Mouse (Mus musculus): ENCODE results near the gene Lcn12. TPM values are rescaled to one million over a fixed set of nuclear protein-coding genes. Genes with fewer than 3 reads are reported as not detected.

Lcn12 gene
- polyA plus RNA-seq (2012; rRNA removed), result not detected in 2 replicates

DNA sequence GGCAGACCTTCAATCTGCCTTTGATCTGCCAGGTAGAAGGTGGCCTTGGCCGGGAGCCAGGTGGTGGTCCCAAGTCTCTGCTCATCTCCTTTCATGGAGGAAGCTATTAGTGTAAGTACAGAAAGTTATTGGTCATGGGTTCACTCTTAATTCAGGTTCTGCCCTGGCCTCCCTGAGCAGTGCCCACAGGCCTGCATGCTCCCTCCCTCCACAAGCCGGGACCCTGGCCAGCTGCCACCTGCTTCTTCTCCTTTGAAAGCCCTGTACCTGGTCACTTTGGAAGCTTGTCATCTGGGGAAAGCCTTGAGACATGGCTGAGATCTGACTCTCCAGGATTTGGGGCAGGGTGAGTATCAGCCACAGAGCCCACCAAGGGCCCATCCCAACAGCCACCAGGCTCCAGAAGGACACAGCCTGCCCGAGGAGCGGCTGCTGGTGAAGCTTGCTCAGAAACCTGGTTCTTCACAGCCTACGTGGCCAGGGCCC is at the start of gene Lcn12:
TSS of gene Lcn12 (minus strand) at position 436 of the 486 bp plus-strand sequence.

GRCm38 (mm10) chr2:25501593-25502486 is 8.1 kb upstream of the Lcn12 start, which contains the start of gene C8g:
TSS of gene C8g (minus strand) at chr2:25501719.

GRCm38 (mm10) chr2:25500576-25501405 is 7.1 kb upstream of the Lcn12 start, which contains the start of gene Fbxw5:
TSS of gene Fbxw5 (plus strand) at chr2:25500750.

GRCm38 (mm10) chr2:25469969-25470368 is 23.7 kb downstream of the Lcn12 start, which contains the start of gene Ptgds:
TSS of gene Ptgds (minus strand) at chr2:25470046.

DNA sequence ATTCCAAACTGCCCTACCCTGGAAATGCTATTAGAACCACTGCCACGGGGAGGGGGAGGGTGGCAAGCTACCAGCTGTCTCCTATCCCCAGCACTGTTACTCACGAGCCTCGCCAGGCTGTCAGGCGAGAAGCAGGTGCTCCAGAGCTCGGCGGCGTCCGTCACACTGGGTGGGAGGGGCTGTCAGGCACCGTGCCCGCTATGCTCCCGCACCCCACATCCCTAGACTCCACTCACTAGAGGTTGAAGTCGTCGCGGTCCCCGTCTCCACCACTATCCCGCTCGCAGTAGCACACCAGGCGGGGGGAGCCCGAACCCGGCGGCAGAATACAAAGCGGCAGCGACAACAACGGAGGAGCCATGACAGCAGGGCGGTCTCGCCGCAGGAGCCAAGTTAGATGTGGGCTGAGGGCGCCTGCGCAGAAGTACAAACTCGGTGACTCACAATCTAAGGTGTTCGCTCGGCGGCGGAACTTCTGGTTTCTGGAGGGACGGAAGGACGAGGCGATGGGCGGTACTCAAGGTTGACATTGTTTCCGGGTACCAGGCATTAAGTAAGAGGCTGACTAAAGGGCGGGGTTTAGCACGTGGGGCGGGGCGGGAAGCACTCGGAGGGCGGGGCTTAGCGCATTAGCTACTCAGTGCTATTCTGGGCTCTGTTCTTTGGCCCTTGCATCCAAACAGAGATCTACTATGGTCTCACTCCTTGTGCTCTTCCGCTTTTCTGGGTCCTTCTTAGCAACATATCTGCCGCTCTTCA is 33.0 kb downstream of the Lcn12 start, which contains the start of gene Paxx:
TSS of gene Paxx (minus strand) at position 544 of the 759 bp plus-strand sequence.

DNA sequence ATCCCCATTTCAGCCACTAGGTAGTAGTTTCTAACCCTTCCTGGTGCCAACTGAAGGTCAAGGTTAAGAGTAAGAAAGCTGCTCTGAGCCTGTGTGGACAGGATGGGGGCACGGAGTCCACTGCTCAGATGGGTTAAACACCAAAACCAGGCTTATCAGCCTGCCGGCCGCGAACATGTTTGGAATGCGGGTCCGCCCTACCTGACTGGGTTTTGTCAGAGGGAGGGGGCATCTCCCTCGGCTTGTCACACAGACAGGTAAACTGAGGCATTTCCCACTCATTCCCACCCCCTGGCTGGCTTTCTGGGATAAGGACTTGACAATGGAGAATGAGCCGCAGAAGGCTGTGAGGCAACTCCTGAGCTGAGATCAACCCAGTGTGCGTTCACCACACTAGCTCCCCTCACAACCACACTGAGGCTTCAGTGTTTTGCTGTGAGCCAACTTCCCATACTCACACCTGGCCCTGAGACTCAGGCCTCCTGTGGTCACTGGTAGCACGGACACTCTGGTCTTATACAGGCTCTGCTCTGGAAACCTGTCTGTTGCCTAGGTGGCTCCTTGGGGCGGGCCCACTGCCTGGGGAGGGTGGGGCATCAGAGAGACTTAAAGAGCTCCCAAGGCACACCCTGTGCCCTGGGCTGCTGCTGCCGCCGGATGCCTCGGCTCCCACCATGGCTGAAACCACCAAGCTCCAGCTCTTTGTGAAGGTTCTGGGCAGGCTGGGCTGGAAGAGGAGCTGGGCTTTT is 37.3 kb downstream of the Lcn12 start, which contains the start of gene Clic3:
TSS of gene Clic3 (plus strand) at position 634 of the 749 bp plus-strand sequence.

Other genes with a start within 250 kb of the Lcn12 start
- 31.6 and 35.4 TPM in 2 replicates for gene AL732309.1, start 247.0 kb downstream of the Lcn12 start, polyA plus RNA-seq (2012; rRNA removed)
- 85.0 and 109 TPM in 2 replicates for gene Tmem203, start 238.5 kb downstream of the Lcn12 start, polyA plus RNA-seq (2012; rRNA removed)
- gene Tprn, start 231.3 kb downstream of the Lcn12 start, polyA plus RNA-seq (2012; rRNA removed), result 30.9 and 32.4 TPM in 2 replicates
- 85.4 and 91.9 TPM in 2 replicates for gene Ssna1, start 221.5 kb downstream of the Lcn12 start, polyA plus RNA-seq (2012; rRNA removed)
- gene Anapc2, start 221.4 kb downstream of the Lcn12 start, polyA plus RNA-seq (2012; rRNA removed), result 112 and 124 TPM in 2 replicates
- 0.51 and 0.55 TPM in 2 replicates for gene Tmem210, start 205.8 kb downstream of the Lcn12 start, polyA plus RNA-seq (2012; rRNA removed)
- 37.9 and 39.1 TPM in 2 replicates for gene Lrrc26, start 204.0 kb downstream of the Lcn12 start, polyA plus RNA-seq (2012; rRNA removed)
- 1.1 and 1.7 TPM in 2 replicates for gene Grin1, start 174.7 kb downstream of the Lcn12 start, polyA plus RNA-seq (2012; rRNA removed)
- gene Man1b1, start 161.6 kb downstream of the Lcn12 start, polyA plus RNA-seq (2012; rRNA removed), result 9.7 and 12.0 TPM in 2 replicates
- 50.5 and 59.0 TPM in 2 replicates for gene Dpp7, start 137.6 kb downstream of the Lcn12 start, polyA plus RNA-seq (2012; rRNA removed)
- gene Uap1l1, start 128.2 kb downstream of the Lcn12 start, polyA plus RNA-seq (2012; rRNA removed), result 59.3 and 63.2 TPM in 2 replicates
- 16.5 and 18.1 TPM in 2 replicates for gene Sapcd2, start 121.6 kb downstream of the Lcn12 start, polyA plus RNA-seq (2012; rRNA removed)
- gene Entpd2, start 98.0 kb downstream of the Lcn12 start, polyA plus RNA-seq (2012; rRNA removed), result 33.0 and 33.1 TPM in 2 replicates
- gene Npdc1, start 94.6 kb downstream of the Lcn12 start, polyA plus RNA-seq (2012; rRNA removed), result 300 and 413 TPM in 2 replicates
- 0.38 and 0.46 TPM in 2 replicates for gene Fut7, start 70.6 kb downstream of the Lcn12 start, polyA plus RNA-seq (2012; rRNA removed)
- 54.2 and 56.6 TPM in 2 replicates for gene Abca2, start 65.2 kb downstream of the Lcn12 start, polyA plus RNA-seq (2012; rRNA removed)
- 36.3 and 57.3 TPM in 2 replicates for gene Clic3, start 37.1 kb downstream of the Lcn12 start, polyA plus RNA-seq (2012; rRNA removed)
- gene Paxx, start 32.8 kb downstream of the Lcn12 start, polyA plus RNA-seq (2012; rRNA removed), result 87.0 and 99.6 TPM in 2 replicates
- gene Ptgds, start 23.9 kb downstream of the Lcn12 start, polyA plus RNA-seq (2012; rRNA removed), result 17.0 and 20.7 TPM in 2 replicates
- 24.5 and 26.0 TPM in 2 replicates for gene Fbxw5, start 6.8 kb upstream of the Lcn12 start, polyA plus RNA-seq (2012; rRNA removed)
- 5.0 TPM in 2 replicates for gene C8g, start 7.8 kb upstream of the Lcn12 start, polyA plus RNA-seq (2012; rRNA removed)
- 19.3 and 21.8 TPM in 2 replicates for gene Traf2, start 53.0 kb upstream of the Lcn12 start, polyA plus RNA-seq (2012; rRNA removed)
- 124 and 162 TPM in 2 replicates for gene Edf1, start 63.9 kb upstream of the Lcn12 start, polyA plus RNA-seq (2012; rRNA removed)
- 20.7 and 30.4 TPM in 2 replicates for gene Mamdc4, start 80.9 kb upstream of the Lcn12 start, polyA plus RNA-seq (2012; rRNA removed)
- gene Phpt1, start 81.3 kb upstream of the Lcn12 start, polyA plus RNA-seq (2012; rRNA removed), result 73.9 and 105 TPM in 2 replicates
- 8.4 and 10.4 TPM in 2 replicates for gene Ajm1, start 87.8 kb upstream of the Lcn12 start, polyA plus RNA-seq (2012; rRNA removed)
- gene Rabl6, start 114.6 kb upstream of the Lcn12 start, polyA plus RNA-seq (2012; rRNA removed), result 123 and 169 TPM in 2 replicates
- not detected in 2 replicates for gene Ccdc183, start 123.8 kb upstream of the Lcn12 start, polyA plus RNA-seq (2012; rRNA removed)
- gene Tmem141, start 128.1 kb upstream of the Lcn12 start, polyA plus RNA-seq (2012; rRNA removed), result 22.5 and 36.2 TPM in 2 replicates
- 1.2 and 1.8 TPM in 2 replicates for gene Fcna, start 134.1 kb upstream of the Lcn12 start, polyA plus RNA-seq (2012; rRNA removed)
- not detected in 2 replicates for gene Lcn8, start 159.2 kb upstream of the Lcn12 start, polyA plus RNA-seq (2012; rRNA removed)
- gene Lcn5, start 164.0 kb upstream of the Lcn12 start, polyA plus RNA-seq (2012; rRNA removed), result not detected in 2 replicates
- gene Lcn6, start 182.9 kb upstream of the Lcn12 start, polyA plus RNA-seq (2012; rRNA removed), result not detected in 2 replicates
- not detected in 2 replicates for gene Lcn10, start 188.8 kb upstream of the Lcn12 start, polyA plus RNA-seq (2012; rRNA removed)
- gene Obp2a, start 206.1 kb upstream of the Lcn12 start, polyA plus RNA-seq (2012; rRNA removed), result not detected in 2 replicates
- gene Bmyc, start 212.8 kb upstream of the Lcn12 start, polyA plus RNA-seq (2012; rRNA removed), result 98.8 and 103 TPM in 2 replicates
- gene Obp2b, start 243.1 kb upstream of the Lcn12 start, polyA plus RNA-seq (2012; rRNA removed), result not detected in 2 replicates

Measured in ovary, adult 2 months (tissue).